Comparison of ENCODE assay signal across 30 mouse cellular contexts in genomic region chr5:50688362-50688761, GRCm38 (mm10).
"Had no signal": no experiment of that assay in that cellular context is flagged by ENCODE, and none has a peak within 500 bp of the region (broad histone marks: within the 10 kb centered on the region; RNA-seq: fewer than 3 reads in every experiment).

No protein-coding gene starts in this region.

- H3K9me3 ChIP-seq: limb, embryonic 10.5 days; limb, embryonic 12.5 days; limb, embryonic 13.5 days; limb, embryonic 15.5 days; liver, embryonic 12.5 days; liver, embryonic 13.5 days; liver, embryonic 15.5 days; lung, embryonic 15.5 days; megakaryocyte, embryonic 14.5 days; midbrain, embryonic 10.5 days; midbrain, embryonic 12.5 days; midbrain, embryonic 13.5 days; midbrain, embryonic 15.5 days had no signal

- ATAC-seq: liver, embryonic 12.5 days; liver, postnatal 0 days; lung, postnatal 0 days; midbrain, embryonic 13.5 days; midbrain, embryonic 15.5 days; midbrain, embryonic 16.5 days had no signal

- H3K9ac ChIP-seq: limb, embryonic 12.5 days; limb, embryonic 13.5 days; limb, embryonic 15.5 days; liver, embryonic 12.5 days; liver, embryonic 13.5 days; liver, embryonic 14.5 days; liver, embryonic 15.5 days; liver, postnatal 0 days; lung, embryonic 14.5 days; lung, embryonic 15.5 days; midbrain, embryonic 12.5 days; midbrain, embryonic 13.5 days; midbrain, embryonic 15.5 days had no signal

- H3K27me3 ChIP-seq: limb, embryonic 12.5 days; limb, embryonic 13.5 days; limb, embryonic 15.5 days; liver, embryonic 12.5 days; liver, embryonic 13.5 days; liver, embryonic 15.5 days; lung, embryonic 15.5 days; megakaryocyte, embryonic 14.5 days; midbrain, embryonic 12.5 days; midbrain, embryonic 13.5 days; midbrain, embryonic 15.5 days had no signal

- H3K36me3 ChIP-seq: limb, embryonic 10.5 days; limb, embryonic 12.5 days; limb, embryonic 13.5 days; limb, embryonic 15.5 days; liver, embryonic 12.5 days; liver, embryonic 13.5 days; liver, embryonic 15.5 days; lung, embryonic 15.5 days; midbrain, embryonic 10.5 days; midbrain, embryonic 12.5 days; midbrain, embryonic 13.5 days; midbrain, embryonic 15.5 days had no signal

- H3K27ac ChIP-seq: limb, embryonic 10.5 days; limb, embryonic 12.5 days; limb, embryonic 13.5 days; limb, embryonic 15.5 days; liver, embryonic 12.5 days; liver, embryonic 13.5 days; liver, embryonic 14.5 days; liver, embryonic 15.5 days; lung, embryonic 15.5 days; macrophage; midbrain, embryonic 10.5 days; midbrain, embryonic 12.5 days; midbrain, embryonic 13.5 days; midbrain, embryonic 15.5 days had no signal

- H3K4me2 ChIP-seq: limb, embryonic 12.5 days; limb, embryonic 13.5 days; limb, embryonic 15.5 days; liver, embryonic 11.5 days; liver, embryonic 12.5 days; liver, embryonic 13.5 days; liver, embryonic 15.5 days; lung, embryonic 14.5 days; lung, embryonic 15.5 days; midbrain, embryonic 11.5 days; midbrain, embryonic 12.5 days; midbrain, embryonic 13.5 days; midbrain, embryonic 15.5 days had no signal

- DNase-seq: left cerebral cortex, postnatal 4 days; liver; liver, embryonic 13.5 days; liver, postnatal 0 days; lung, adult 18-20 months; lung, adult 2 months; lung, embryonic 14.5 days; lung, postnatal 10 days; lung, postnatal 14 days; lung, postnatal 36 days; lung, postnatal 4 days had no signal

- H3K4me3 ChIP-seq: limb, embryonic 10.5 days; limb, embryonic 12.5 days; limb, embryonic 13.5 days; limb, embryonic 15.5 days; liver, embryonic 12.5 days; liver, embryonic 13.5 days; liver, embryonic 15.5 days; lung, embryonic 15.5 days; megakaryocyte, embryonic 14.5 days; midbrain, embryonic 10.5 days; midbrain, embryonic 12.5 days; midbrain, embryonic 13.5 days; midbrain, embryonic 15.5 days; myocyte had no signal

- H3K4me1 ChIP-seq: limb, embryonic 10.5 days; limb, embryonic 12.5 days; limb, embryonic 13.5 days; limb, embryonic 15.5 days; liver, embryonic 12.5 days; liver, embryonic 13.5 days; liver, embryonic 15.5 days; lung, embryonic 15.5 days; megakaryocyte, embryonic 14.5 days; midbrain, embryonic 10.5 days; midbrain, embryonic 12.5 days; midbrain, embryonic 13.5 days; midbrain, embryonic 15.5 days had no signal
